Mouse (Mus musculus) heart, embryonic 16.5 days (tissue): ENCODE measurements around the gene Irgm1. TPM values are rescaled to one million over a fixed set of nuclear protein-coding genes. Genes with fewer than 3 reads are reported as not detected.
A peak's percentile ranks its signal among the peaks of the same experiment; 100 is the strongest.

Experiments
- ATAC-seq: fragments of 200-750 bp; cut with Nextera tagmentation; replicated peaks from 2 replicates; pipeline ENCODE4 v1.8.0; 2017; ENCODE audit warnings: moderate number of reproducible peaks; ENCODE audit not compliant: insufficient read depth, low FRiP score; ENCODE audit errors: extremely low read depth
- H3K27ac ChIP-seq: fragments of 300-500 bp; sonication (generic); 2 replicates; pipeline ENCODE4 v1.5.1; 2014; ENCODE audit warnings: mild to moderate bottlenecking, low read length, control low read depth, moderate library complexity
- H3K27me3 ChIP-seq: fragments of 300-500 bp; sonication (generic); 2 replicates; pipeline ENCODE4 v1.6.1; 2014; ENCODE audit warnings: low read length, mixed read lengths; ENCODE audit not compliant: control insufficient read depth, insufficient read depth
- H3K36me3 ChIP-seq: fragments of 300-500 bp; sonication (generic); 2 replicates; pipeline ENCODE4 v1.6.1; 2014; ENCODE audit not compliant: control insufficient read depth, insufficient read depth
- H3K4me1 ChIP-seq: fragments of 300-500 bp; sonication (generic); 2 replicates; pipeline ENCODE4 v1.6.1; 2014; ENCODE audit warnings: low read length, mixed read lengths; ENCODE audit not compliant: control insufficient read depth, insufficient read depth
- H3K4me2 ChIP-seq: fragments of 300-500 bp; sonication (generic); 2 replicates; pipeline ENCODE4 v1.6.1; 2014; ENCODE audit warnings: low read depth, mild to moderate bottlenecking, control low read depth, low read length
- H3K4me3 ChIP-seq: fragments of 300-500 bp; sonication (generic); 2 replicates; pipeline ENCODE4 v1.5.1; 2014; ENCODE audit warnings: mild to moderate bottlenecking, control low read depth, low read length
- H3K9ac ChIP-seq: fragments of 300-500 bp; sonication (generic); 2 replicates; pipeline ENCODE4 v1.6.1; 2014; ENCODE audit warnings: low read length, control low read depth
- H3K9me3 ChIP-seq: fragments of 300-500 bp; sonication (generic); replicated peaks from 2 replicates; pipeline ENCODE4 v1.6.1; 2016; ENCODE audit warnings: low read length; ENCODE audit not compliant: control insufficient read depth
- WGBS: fragments of 180-500 bp; shearing (Covaris S2); extraction: QIAGEN DNeasy Blood & Tissue Kit; methylation state at CpG from one replicate; pipeline ENCODE4 v1.1.7; 2014; 5-methylcytosine and 5-hydroxymethylcytosine counted together
- polyA plus RNA-seq: library from polyadenylated mRNA; unstranded; fragments of >200 nt; fragmentation: Nextera tagmentation; extraction: Ambion mirVana; gene quantifications from 2 replicates; pipeline ENCODE4 v1.2.1, GENCODE M21; 2015

The Irgm1 gene
- polyA plus RNA-seq, 1 experiment from 2014 or later, result 14.5 TPM

DNA sequence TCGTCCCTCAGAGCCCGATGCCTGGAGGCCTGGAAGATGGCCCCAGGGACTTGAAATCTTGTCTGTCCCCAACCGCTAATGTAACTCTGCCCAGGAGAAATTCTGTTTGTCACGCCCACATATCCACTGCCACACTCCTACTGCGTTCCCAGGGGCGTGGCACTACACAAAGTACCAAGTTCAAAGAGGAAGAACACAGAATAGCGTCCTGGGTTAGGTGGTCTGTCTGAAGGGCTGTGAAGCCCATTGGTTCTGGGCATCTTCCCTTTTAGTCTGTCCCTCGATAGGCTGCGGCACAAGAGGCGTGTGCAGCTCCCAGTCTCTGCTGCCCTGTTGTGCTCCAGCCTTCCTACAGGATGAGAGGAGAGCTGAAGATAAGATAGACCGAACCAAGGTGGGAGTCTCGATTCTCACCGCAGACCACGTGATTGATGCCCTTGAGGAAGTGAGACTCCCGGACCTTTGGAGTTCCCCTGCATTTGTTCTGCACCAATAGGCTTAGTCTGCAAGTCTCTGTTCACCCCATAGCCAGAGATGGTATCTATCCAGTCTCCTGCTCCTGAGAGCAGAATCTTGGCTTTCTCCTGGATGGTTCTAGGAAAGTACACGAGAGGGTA, 33.2 kb downstream of the Irgm1 start:
- H3K27ac ChIP-seq, result no peak overlapping the region; the same call in 1 of the 2 replicates

GRCm38 (mm10) chr11:48837310-48838180, 33.9 kb downstream of the Irgm1 start:
- H3K4me3 ChIP-seq, result peak overlapping the region; percentile 91
- H3K36me3 ChIP-seq, result no peaks in the 10 kb centered on the region
- H3K27ac ChIP-seq, result peak overlapping the region; percentile 56
- H3K4me1 ChIP-seq, result peaks cover 11% of the 10 kb centered on the region
- ATAC-seq, result peak; percentile 21; the same call in 1 of the 2 replicates
- H3K4me2 ChIP-seq, result peak overlapping the region; percentile 82
- H3K9ac ChIP-seq, result peak overlapping the region; percentile 82
- no peaks in the 10 kb centered on the region for H3K27me3 ChIP-seq
- H3K9me3 ChIP-seq, result no peaks in the 10 kb centered on the region
- WGBS, result under 1% methylated on average over 77 of the region's 77 CpGs

More for the DNA sequence above, 33.2 kb downstream of the Irgm1 start:
- H3K27me3 ChIP-seq, result no peaks in the 10 kb centered on the region
- H3K4me1 ChIP-seq, result peaks cover 11% of the 10 kb centered on the region
- ATAC-seq, result no peak; the same call in 1 of the 2 replicates
- no peaks in the 10 kb centered on the region for H3K9me3 ChIP-seq
- WGBS, result under 1% methylated on average over 16 of the region's 16 CpGs
- peak overlapping the region; percentile 82 for H3K4me2 ChIP-seq
- peak overlapping the region; percentile 82 for H3K9ac ChIP-seq
- no peaks in the 10 kb centered on the region for H3K36me3 ChIP-seq
- peak overlapping the region; percentile 91 for H3K4me3 ChIP-seq

DNA sequence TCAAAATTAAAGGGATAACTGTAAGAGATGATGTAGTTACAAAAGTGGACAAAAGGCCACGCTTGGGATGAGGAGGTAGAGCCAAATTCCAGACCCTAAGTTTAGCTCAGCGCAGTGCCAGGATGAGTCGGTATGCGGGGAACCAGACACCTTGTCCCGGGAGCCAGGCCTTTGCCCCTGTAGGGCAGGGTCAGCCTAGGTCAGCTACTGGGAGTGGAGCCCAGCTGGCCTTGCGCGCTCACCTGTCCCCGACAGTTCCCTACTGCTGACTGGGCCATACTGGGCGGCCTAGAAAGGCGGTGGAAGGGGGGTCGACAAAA, 34.5 kb downstream of the Irgm1 start:
- Histone ChIP-seq H3K4me2 (peak overlapping the region; percentile 82), H3K9me3 (no peaks in the 10 kb centered on the region), H3K36me3 (no peaks in the 10 kb centered on the region), H3K27ac (no peak overlapping the region), H3K27me3 (no peaks in the 10 kb centered on the region), H3K4me3 (peak overlapping the region; percentile 91), H3K4me1 (peaks cover 11% of the 10 kb centered on the region), H3K9ac (peak overlapping the region; percentile 82)
- ATAC-seq, result no peak
- 21% methylated on average over 11 of the region's 11 CpGs for WGBS

DNA sequence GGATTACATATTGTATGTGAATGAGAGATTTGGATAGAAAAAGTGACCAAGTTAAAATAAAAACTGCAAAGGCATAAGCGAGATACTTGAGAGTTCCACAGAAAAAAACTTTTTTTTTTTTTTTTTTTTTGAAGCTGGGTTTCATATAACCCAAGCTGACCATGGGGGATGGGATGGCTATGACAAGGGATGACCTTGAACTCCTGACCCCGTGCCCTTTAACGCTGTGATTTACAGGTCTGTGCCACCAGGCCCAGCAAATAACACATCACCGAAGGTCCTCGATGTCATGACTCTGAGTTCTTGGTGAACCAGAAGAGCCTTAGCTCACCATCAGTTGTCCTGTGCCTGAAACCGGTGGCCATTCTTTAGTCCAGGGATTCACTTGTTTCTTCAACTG, 35.6 kb downstream of the Irgm1 start:
- no peak for ATAC-seq
- no peaks in the 10 kb centered on the region for H3K27me3 ChIP-seq
- no peaks in the 10 kb centered on the region for H3K9me3 ChIP-seq
- no peaks in the 10 kb centered on the region for H3K36me3 ChIP-seq
- H3K4me3 ChIP-seq, result no peak overlapping the region
- H3K4me1 ChIP-seq, result peaks cover 11% of the 10 kb centered on the region
- no peak overlapping the region for H3K9ac ChIP-seq
- WGBS, result 70% methylated on average over 6 of the region's 6 CpGs
- no peak overlapping the region for H3K4me2 ChIP-seq
- H3K27ac ChIP-seq, result no peak overlapping the region

GRCm38 (mm10) chr11:48833731-48834639, 37.5 kb downstream of the Irgm1 start:
- under 1% methylated on average over 30 of the region's 30 CpGs for WGBS
- peak overlapping the region; percentile 85 for H3K27ac ChIP-seq
- ATAC-seq, result peak; percentile 85

DNA sequence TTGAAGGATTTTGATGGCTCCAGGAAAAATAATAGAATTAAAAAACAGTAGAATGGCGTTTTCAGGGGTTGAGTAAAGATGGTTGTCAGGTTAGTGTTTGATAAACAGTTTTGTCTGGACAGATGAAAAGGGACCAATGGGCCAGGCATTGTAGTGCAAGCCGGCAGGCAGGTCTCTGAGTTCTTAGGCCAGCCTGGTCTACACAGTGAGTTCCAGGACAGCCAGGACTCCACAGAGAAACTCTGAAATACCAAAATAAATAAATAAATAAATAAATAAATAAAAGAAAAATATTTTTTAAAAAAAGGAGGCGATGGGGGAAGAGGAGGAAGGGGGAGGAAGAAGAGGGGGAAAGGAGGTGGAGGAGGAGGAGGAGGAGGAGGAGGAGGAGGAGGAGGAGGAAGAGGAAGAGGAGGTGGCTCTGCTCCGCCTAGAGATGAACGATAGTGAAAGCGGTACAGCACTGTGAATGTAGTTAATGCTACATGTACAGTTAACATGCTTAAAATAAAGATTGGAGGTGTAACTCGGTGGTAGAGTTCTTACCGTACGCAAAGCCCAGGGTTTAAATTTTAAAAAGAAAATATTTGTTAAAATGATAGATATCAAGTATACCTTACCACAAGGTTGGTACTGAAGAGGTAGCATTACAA, 38.3 kb downstream of the Irgm1 start:
- Histone ChIP-seq H3K27ac (no peak overlapping the region), H3K4me1 (peaks cover 7% of the 10 kb centered on the region), H3K4me3 (peak overlapping the region; percentile 30), H3K9me3 (no peaks in the 10 kb centered on the region), H3K27me3 (no peaks in the 10 kb centered on the region), H3K36me3 (no peaks in the 10 kb centered on the region), H3K4me2 (peak overlapping the region; percentile 80), H3K9ac (no peak overlapping the region; the same call in 1 of the 2 replicates)
- ATAC-seq, result no peak
- 35% methylated on average over 8 of the region's 9 CpGs for WGBS

More at GRCm38 (mm10) chr11:48833731-48834639, 37.5 kb downstream of the Irgm1 start:
- Histone ChIP-seq H3K4me3 (peak overlapping the region; percentile 84), H3K36me3 (no peaks in the 10 kb centered on the region), H3K4me2 (peak overlapping the region; percentile 80), H3K27me3 (no peaks in the 10 kb centered on the region), H3K9me3 (no peaks in the 10 kb centered on the region), H3K9ac (peak overlapping the region; percentile 81), H3K4me1 (peaks cover 13% of the 10 kb centered on the region)

DNA sequence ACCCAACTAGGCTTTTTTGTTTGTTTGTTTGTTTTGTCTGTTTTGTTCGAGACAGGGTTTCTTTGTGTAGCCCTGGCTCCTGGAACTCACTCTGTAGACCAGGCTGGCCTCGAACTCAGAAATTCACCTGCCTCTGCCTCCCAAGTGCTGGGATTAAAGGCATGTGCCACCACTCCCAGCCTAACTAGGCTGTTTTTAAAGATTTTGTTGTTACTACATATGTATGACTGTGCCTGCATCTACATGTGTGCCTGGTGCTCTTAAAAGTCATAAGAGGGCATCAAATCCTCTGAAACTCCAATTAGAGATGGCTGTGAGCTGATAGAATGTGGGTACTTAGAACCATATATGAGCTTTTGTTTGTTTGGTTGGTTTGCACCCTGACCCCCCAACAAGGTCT, 40.2 kb downstream of the Irgm1 start:
- no peak for ATAC-seq
- Histone ChIP-seq H3K4me1 (peaks cover 4% of the 10 kb centered on the region; the same call in 1 of the 2 replicates), H3K4me2 (no peak overlapping the region), H3K4me3 (no peak overlapping the region), H3K27ac (no peak overlapping the region), H3K9me3 (no peaks in the 10 kb centered on the region), H3K36me3 (no peaks in the 10 kb centered on the region), H3K27me3 (no peaks in the 10 kb centered on the region), H3K9ac (no peak overlapping the region)
- 86% methylated on average over 2 of the region's 2 CpGs for WGBS

DNA sequence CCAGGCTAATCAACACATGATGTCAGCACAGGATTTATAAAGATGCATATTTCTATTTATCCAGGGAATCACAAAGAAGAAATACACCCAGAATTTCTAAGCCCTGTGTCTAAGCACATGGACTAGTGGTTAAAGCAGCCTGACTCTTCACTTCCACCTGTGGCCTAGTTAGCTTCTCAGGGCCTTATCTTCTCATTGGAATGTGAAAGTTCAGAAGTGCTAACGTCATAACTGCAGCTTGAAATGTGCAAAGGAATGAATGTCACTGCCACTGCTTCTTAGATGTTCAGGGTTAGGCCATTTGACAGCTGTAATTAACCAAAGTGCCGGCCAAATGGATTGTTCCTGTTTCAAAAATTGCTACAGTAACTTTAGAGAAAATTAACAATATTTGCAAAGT, 41.2 kb downstream of the Irgm1 start:
- Histone ChIP-seq H3K4me3 (no peak overlapping the region), H3K9me3 (no peaks in the 10 kb centered on the region), H3K36me3 (no peaks in the 10 kb centered on the region), H3K4me2 (no peak overlapping the region), H3K27me3 (no peaks in the 10 kb centered on the region), H3K9ac (no peak overlapping the region), H3K27ac (no peak overlapping the region), H3K4me1 (peaks cover 4% of the 10 kb centered on the region; the same call in 1 of the 2 replicates)
- ATAC-seq, result no peak
- 27% methylated on average over 2 of the region's 2 CpGs for WGBS
